Mouse (Mus musculus): Measurements from ENCODE around the gene Dstyk. TPM values are rescaled to one million over a fixed set of nuclear protein-coding genes. Genes with fewer than 3 reads are reported as not detected.

The Dstyk gene
- total and polyA plus RNA-seq, 2 experiments from 2014 or later, result 6.7 to 37.6 TPM

- Histone ChIP-seq H3K27me3 (ENCODE audit: control insufficient read depth, insufficient read depth, low read length) (no peaks in the 10 kb centered on the region), H3K4me1 (ENCODE audit: control insufficient read depth, insufficient read depth) (peaks cover 12% of the 10 kb centered on the region; the same call in 1 of the 2 replicates), H3K36me3 (replicated peaks; ENCODE audit: control insufficient read depth, insufficient read depth, low read length) (no peaks in the 10 kb centered on the region), H3K9ac (replicated peaks; ENCODE audit: low read depth, low read length) (peak within 1 kb of the TSS; percentile 85), H3K4me3 (ENCODE audit: low read depth, low read length) (peak within 1 kb of the TSS; percentile 91), H3K27ac (ENCODE audit: low read depth) (peak within 1 kb of the TSS; percentile 75), H3K4me2 (ENCODE audit: low read depth, low read length) (peak within 1 kb of the TSS; percentile 88), H3K9me3 (replicated peaks; ENCODE audit: control insufficient read depth, low read length) (no peaks in the 10 kb centered on the region)
- DNase-seq (ENCODE audit: low spot score) (peak; percentile 87), ATAC-seq (ENCODE audit: insufficient read depth, low read depth) (peak; percentile 88)
- under 1% methylated on average over 42 of the region's 43 CpGs for WGBS
- TF ChIP-seq EP300 (IDR thresholded peaks at IDR 0.05; ENCODE audit: low read depth), result peak; percentile 89
- TF ChIP-seq CTCF (IDR thresholded peaks at IDR 0.05; ENCODE audit: low read depth), result 0 out of 2 replicates have a peak, but pooled peaks have one; percentile 8
These were observed 59.8 kb downstream of the Dstyk start, which contains the start of gene Rbbp5 for GRCm38 (mm10) chr1:132476928-132477691. Gene Rbbp5 (plus strand): TSS chr1:132477365.

- Histone ChIP-seq H3K27ac (ENCODE audit: low read depth) (no peak overlapping the region), H3K36me3 (replicated peaks; ENCODE audit: control insufficient read depth, insufficient read depth, low read length) (peaks cover under 1% of the 10 kb centered on the region; the same call in 1 of the 2 replicates), H3K4me1 (ENCODE audit: control insufficient read depth, insufficient read depth) (peaks cover 12% of the 10 kb centered on the region; the same call in 1 of the 2 replicates), H3K9ac (replicated peaks; ENCODE audit: low read depth, low read length) (no peak overlapping the region), H3K9me3 (replicated peaks; ENCODE audit: control insufficient read depth, low read length) (no peaks in the 10 kb centered on the region), H3K27me3 (ENCODE audit: control insufficient read depth, insufficient read depth, low read length) (no peaks in the 10 kb centered on the region), H3K4me2 (ENCODE audit: low read depth, low read length) (no peak overlapping the region), H3K4me3 (ENCODE audit: low read depth, low read length) (no peak overlapping the region)
- ATAC-seq (ENCODE audit: insufficient read depth, low read depth) (no peak), DNase-seq (ENCODE audit: low spot score) (no peak)
- no peak for TF ChIP-seq EP300 (IDR thresholded peaks at IDR 0.05; ENCODE audit: low read depth)
- no peak for TF ChIP-seq CTCF (IDR thresholded peaks at IDR 0.05; ENCODE audit: low read depth)
- WGBS, result 84% methylated on average over 1 of the region's 1 CpGs
These were observed 62.1 kb downstream of the Dstyk start for GRCm38 (mm10) chr1:132479438-132479837.

- H3K4me2 ChIP-seq (ENCODE audit: low read depth, low read length), result no peak overlapping the region
- H3K4me3 ChIP-seq (ENCODE audit: low read depth, low read length), result no peak overlapping the region
- 86% methylated on average over 2 of the region's 2 CpGs for WGBS
- no peak overlapping the region for H3K9ac ChIP-seq (replicated peaks; ENCODE audit: low read depth, low read length)
- no peak overlapping the region for H3K27ac ChIP-seq (ENCODE audit: low read depth)
- H3K36me3 ChIP-seq (replicated peaks; ENCODE audit: control insufficient read depth, insufficient read depth, low read length), result peaks cover 18% of the 10 kb centered on the region
- H3K9me3 ChIP-seq (replicated peaks; ENCODE audit: control insufficient read depth, low read length), result no peaks in the 10 kb centered on the region
- H3K4me1 ChIP-seq (ENCODE audit: control insufficient read depth, insufficient read depth), result peaks cover 5% of the 10 kb centered on the region; the same call in 1 of the 2 replicates
- no peak for TF ChIP-seq EP300 (IDR thresholded peaks at IDR 0.05; ENCODE audit: low read depth)
- no peak for TF ChIP-seq CTCF (IDR thresholded peaks at IDR 0.05; ENCODE audit: low read depth)
- ATAC-seq (ENCODE audit: insufficient read depth, low read depth), result no peak
- no peak for DNase-seq (ENCODE audit: low spot score)
- no peaks in the 10 kb centered on the region for H3K27me3 ChIP-seq (ENCODE audit: control insufficient read depth, insufficient read depth, low read length)
These were observed 64.3 kb downstream of the Dstyk start for GRCm38 (mm10) chr1:132481619-132482018.

GRCm38 (mm10) chr1:132483234-132483633, 65.9 kb downstream of the Dstyk start:
- Histone ChIP-seq H3K9ac (replicated peaks; ENCODE audit: low read depth, low read length) (no peak overlapping the region), H3K4me1 (ENCODE audit: control insufficient read depth, insufficient read depth) (no peaks in the 10 kb centered on the region), H3K27ac (ENCODE audit: low read depth) (no peak overlapping the region), H3K9me3 (replicated peaks; ENCODE audit: control insufficient read depth, low read length) (no peaks in the 10 kb centered on the region), H3K27me3 (ENCODE audit: control insufficient read depth, insufficient read depth, low read length) (no peaks in the 10 kb centered on the region), H3K4me3 (ENCODE audit: low read depth, low read length) (no peak overlapping the region), H3K36me3 (replicated peaks; ENCODE audit: control insufficient read depth, insufficient read depth, low read length) (peaks cover 26% of the 10 kb centered on the region), H3K4me2 (ENCODE audit: low read depth, low read length) (no peak overlapping the region)
- no peak for ATAC-seq (ENCODE audit: insufficient read depth, low read depth)
- no peak for TF ChIP-seq CTCF (IDR thresholded peaks at IDR 0.05; ENCODE audit: low read depth)
- TF ChIP-seq EP300 (IDR thresholded peaks at IDR 0.05; ENCODE audit: low read depth), result no peak
- 86% methylated on average over 3 of the region's 3 CpGs for WGBS
- DNase-seq (ENCODE audit: low spot score), result no peak

GRCm38 (mm10) chr1:132483759-132484158, 66.4 kb downstream of the Dstyk start:
- DNase-seq (ENCODE audit: low spot score) (no peak), ATAC-seq (ENCODE audit: insufficient read depth, low read depth) (no peak)
- TF ChIP-seq EP300 (IDR thresholded peaks at IDR 0.05; ENCODE audit: low read depth), result no peak
- no peak for TF ChIP-seq CTCF (IDR thresholded peaks at IDR 0.05; ENCODE audit: low read depth)
- Histone ChIP-seq H3K36me3 (replicated peaks; ENCODE audit: control insufficient read depth, insufficient read depth, low read length) (peaks cover 31% of the 10 kb centered on the region), H3K9me3 (replicated peaks; ENCODE audit: control insufficient read depth, low read length) (no peaks in the 10 kb centered on the region), H3K4me3 (ENCODE audit: low read depth, low read length) (no peak overlapping the region), H3K27ac (ENCODE audit: low read depth) (no peak overlapping the region), H3K4me1 (ENCODE audit: control insufficient read depth, insufficient read depth) (no peaks in the 10 kb centered on the region), H3K9ac (replicated peaks; ENCODE audit: low read depth, low read length) (no peak overlapping the region), H3K4me2 (ENCODE audit: low read depth, low read length) (no peak overlapping the region), H3K27me3 (ENCODE audit: control insufficient read depth, insufficient read depth, low read length) (no peaks in the 10 kb centered on the region)
- WGBS, result 84% methylated on average over 6 of the region's 6 CpGs

Data from heart, postnatal 0 days (tissue).